Mouse (Mus musculus): ENCODE measurements around the gene 4933427I04Rik.

Gene 4933427I04Rik

DNA sequence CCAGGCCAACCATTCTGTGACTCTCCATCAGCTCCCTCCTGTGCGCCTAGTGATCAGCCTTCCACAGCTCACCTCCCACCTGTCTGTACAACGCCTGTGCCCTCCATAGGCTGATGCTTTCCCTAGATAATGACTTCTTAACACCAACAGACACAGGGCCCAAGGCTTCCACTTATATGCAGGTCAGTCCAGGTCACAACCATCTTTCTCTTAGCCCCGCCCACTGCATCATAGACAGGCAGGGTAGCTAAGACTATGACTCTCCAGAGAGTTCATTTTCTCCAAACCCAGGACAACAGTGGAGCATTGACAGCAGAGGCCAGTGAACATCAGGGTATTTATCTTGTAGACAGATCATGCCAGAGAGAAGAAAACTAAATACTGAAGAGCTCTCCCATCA is at the start of gene 4933427I04Rik:
TSS of gene 4933427I04Rik (plus strand) at position 301 of the 400 bp plus-strand sequence.
- in situ Hi-C loops (cut with MboI; ENCODE audit: unreplicated experiment in 2 of 2) = no loop called here

DNA sequence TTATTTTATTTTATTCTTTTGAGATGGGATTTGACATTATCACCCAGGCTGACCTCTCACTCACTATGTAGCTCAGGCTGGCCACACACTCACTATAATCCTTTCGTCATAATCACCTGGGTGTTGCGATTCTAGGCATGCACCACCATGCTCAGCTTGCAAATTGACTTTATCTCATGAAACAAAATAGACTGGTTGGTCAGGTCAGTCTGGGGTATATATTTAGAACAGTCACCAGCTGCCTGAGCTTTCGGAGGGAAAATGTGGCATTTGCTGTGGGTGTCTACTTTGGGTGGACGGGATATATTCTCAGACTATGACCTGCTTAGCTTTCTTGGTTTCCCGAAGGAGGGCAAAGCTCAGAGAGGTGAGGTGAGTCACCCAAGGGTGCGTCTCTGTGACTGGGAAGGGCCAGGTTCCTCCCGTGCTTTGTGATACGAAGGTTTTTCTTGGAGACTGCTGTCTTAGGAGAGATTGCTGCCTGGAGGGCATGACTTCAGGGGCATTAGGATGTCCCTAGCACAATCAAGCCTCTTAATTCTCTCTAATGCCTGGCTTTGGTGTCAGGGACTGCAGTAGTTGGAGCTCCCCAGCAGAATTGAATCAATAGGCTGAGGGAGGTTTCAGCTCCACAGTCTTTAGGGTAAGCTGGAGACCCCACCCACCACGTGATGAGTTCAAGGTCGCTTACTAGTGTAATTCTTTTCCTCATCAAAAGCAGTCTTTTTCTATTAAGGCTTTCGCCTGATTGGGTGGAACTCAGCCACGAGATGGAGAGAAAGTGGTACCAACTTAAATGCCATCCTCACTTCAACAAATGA is 48.8 kb upstream of the 4933427I04Rik start:
- in situ Hi-C loops (cut with MboI; ENCODE audit: unreplicated experiment in 2 of 2) = loop anchor here in 1 of 2 experiments (25.0 kb wide), 1 partner anchor 1773 kb away; no protein-coding TSS in a partner anchor

DNA sequence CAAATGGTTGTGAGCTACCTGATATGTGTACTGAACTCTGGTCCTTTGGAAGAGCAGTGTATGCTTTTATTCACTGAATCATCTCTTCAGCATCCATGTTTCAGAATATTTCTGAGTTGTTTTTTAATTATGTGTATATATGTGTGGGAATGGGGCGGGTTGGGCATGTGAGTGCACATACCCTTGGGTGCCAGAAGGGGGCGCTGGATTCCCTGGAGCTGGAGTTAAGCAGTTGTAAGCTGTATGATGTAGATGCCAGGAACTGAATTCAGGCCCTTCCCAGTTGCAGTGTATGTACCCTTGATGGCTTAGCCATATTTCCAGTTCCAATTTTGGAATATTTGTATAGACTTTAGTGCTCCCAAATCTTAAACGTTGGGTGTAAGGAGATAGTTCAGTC is 47.0 kb upstream of the 4933427I04Rik start:
- in situ Hi-C loops (cut with MboI; ENCODE audit: unreplicated experiment in 2 of 2) = loop anchor here in 1 of 2 experiments (25.0 kb wide), 1 partner anchor 1775 kb away; no protein-coding TSS in a partner anchor

DNA sequence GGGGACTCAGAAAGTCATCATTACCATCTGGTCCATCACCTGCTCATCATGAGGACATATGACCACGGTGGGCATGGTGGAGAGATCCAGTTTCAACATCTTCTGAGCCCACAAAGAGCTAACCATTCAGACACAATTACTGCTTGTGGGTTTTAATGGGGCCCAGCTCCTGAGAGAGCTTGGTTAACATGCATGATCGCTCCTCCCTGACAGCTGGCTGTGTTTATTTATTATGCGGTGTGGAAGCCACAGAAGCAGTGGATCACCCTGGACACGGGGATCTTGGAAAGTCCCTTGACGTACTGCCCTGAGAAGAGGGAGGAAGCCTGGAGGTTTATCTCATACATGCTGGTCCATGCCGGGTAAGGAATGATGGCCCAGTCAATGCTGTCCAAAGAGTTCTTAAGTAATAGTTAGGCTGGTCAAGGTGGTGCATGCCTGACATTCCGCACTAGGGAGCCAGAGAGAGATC is 45.4 kb upstream of the 4933427I04Rik start:
- in situ Hi-C loops (cut with MboI; ENCODE audit: unreplicated experiment in 2 of 2) = loop anchor here in 1 of 2 experiments (25.0 kb wide), 1 partner anchor 1777 kb away; no protein-coding TSS in a partner anchor

DNA sequence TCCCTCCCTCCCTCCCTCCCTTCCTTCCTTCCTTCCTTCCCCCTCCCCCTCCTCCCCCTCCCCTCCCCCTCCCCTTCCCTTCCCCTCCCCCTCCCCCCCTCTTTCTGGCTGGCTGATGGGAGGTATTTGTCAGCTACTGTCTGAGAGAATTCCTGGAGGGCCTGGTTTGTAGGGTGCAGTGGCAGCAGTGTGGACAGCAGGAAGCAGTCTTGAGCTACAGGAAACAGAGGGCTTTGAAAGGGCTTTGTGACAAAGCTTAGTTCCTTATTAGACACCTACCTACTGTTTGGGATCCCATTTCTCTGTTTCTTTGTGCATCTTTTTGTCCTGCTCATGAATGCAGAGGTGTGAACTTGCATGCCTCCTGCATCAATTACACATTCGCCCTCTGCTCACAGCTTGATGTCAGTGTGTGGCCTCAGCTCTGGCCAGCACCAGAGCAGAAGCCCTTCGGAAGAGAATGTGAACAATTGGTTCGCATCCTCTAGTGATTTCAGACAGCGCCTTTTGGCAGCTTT is 40.3 kb upstream of the 4933427I04Rik start:
- in situ Hi-C loops (cut with MboI; ENCODE audit: unreplicated experiment in 2 of 2) = loop anchor here in 1 of 2 experiments (25.0 kb wide), 1 partner anchor 1782 kb away; no protein-coding TSS in a partner anchor

DNA sequence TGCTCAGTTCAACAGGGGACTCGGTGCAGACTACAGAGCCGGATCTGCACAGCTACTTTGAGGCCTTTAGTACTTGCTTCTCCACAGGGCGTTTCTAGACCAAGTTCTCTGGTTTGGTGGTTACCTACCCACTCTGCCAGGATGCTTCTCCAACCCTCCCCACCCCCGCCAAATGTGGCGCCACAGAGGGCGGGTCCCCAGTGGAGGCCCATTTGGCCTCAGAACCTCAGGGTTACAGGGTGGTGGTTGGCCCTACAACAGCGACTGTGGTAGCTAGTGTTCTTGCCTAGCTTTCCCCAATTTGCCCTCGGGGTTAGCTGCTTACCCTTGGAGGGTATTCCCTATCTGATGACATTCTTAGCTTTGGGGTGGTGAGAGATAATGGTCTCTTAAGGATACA is 17.4 kb upstream of the 4933427I04Rik start:
- in situ Hi-C loops (cut with MboI; ENCODE audit: unreplicated experiment in 2 of 2) = no loop called here

DNA sequence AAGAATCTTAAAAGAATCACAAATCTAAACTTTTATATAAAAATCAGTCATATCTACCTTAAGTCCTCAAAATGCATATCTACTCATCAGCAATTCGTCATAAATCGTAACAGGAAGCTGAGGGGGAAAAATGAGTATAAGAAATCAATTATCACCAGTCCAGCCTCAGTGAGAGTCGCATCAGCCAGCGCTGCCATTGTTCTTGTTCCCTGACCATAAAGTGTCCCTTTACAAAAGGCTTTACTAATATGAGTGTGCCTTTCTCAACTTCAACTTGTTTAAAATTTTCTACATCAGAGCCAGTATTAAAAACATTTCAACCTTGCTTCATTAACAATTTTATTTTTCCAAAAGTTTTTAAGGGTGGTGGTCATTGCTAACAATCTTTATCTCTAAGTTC is 2.6 kb upstream of the 4933427I04Rik start:
- in situ Hi-C loops (cut with MboI; ENCODE audit: unreplicated experiment in 2 of 2) = no loop called here

DNA sequence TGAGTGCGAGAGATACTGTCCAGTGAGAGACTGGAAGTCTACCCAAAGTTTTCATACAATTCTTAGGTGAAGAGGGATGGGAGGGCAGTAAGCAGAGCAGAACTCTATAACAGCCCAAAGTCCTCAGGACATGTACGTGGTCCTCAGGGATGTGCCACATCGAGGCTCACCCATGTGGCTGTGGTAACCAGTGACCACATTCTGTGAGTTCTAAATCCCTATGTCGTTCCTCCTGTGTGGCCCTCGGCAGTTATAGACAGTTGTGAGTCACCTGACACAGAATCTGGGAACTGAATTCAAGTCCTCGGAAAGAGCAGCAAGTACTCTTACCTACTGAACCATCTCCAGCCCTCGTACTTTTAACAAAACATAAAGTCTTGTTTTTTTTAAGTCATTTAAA is 1.4 kb upstream of the 4933427I04Rik start:
- in situ Hi-C loops (cut with MboI; ENCODE audit: unreplicated experiment in 2 of 2) = no loop called here

DNA sequence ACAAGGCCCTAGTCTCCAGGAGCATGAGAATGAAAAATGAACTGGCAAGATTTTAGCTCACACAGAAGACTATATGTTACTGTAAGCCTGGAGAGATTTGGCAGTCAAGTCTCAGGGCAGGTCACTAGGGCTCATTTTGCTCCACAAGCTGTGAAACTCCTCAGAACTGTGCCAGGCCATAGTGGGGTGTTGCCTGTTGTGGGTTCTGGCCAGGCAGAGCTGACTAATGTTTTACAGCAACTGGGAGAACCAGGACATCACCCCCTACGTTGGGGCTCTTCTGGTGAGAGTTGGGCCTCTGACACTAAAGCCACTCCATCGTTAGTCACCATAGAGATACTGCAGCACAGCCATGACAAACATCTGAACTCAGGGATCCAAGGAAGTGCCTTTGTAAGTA is 324 bp downstream of the 4933427I04Rik start:
- in situ Hi-C loops (cut with MboI; ENCODE audit: unreplicated experiment in 2 of 2) = no loop called here

DNA sequence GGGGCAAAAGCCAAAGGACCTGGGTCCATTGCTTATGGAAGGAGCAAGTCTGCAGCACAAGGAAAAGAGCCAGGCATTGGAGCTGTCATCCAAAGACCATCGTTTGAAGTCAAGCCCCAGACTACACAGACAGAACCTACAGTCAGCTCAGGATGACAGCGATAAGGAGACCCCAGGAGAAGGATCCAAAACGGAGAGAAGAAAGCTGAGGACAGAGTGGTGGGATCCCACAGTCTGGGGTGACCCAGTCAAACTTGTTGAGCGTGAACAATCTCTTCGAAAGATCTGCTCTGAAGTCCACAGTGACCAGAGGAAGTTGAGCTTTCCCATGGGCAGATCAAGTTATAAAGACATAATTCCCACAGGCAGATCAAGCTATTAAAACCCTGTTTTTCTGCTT is 1.1 kb downstream of the 4933427I04Rik start:
- in situ Hi-C loops (cut with MboI; ENCODE audit: unreplicated experiment in 2 of 2) = no loop called here

DNA sequence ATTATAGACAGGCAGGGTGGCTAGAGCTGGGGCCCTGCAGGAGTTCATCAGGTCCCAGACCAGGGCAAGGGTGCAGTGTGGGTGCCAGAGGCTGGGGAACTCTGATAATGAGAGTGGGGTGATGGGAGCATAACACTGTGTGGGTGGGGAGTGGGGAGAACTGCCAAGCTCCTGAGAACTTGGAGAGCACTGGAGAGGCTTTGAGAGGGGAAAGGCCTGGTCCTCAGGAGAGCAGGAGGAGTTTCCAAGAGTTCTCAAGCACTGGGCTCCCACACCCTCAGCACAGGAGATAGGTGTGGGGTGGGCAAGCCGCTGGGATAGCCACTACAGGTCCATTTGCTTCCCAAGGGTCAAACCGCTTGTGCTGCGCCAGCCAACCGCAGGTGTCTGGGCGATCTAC is 34.2 kb downstream of the 4933427I04Rik start:
- in situ Hi-C loops (cut with MboI; ENCODE audit: unreplicated experiment in 2 of 2) = loop anchor here (10.0 kb wide), 2 partner anchors 259 to 289 kb away; no protein-coding TSS in a partner anchor

DNA sequence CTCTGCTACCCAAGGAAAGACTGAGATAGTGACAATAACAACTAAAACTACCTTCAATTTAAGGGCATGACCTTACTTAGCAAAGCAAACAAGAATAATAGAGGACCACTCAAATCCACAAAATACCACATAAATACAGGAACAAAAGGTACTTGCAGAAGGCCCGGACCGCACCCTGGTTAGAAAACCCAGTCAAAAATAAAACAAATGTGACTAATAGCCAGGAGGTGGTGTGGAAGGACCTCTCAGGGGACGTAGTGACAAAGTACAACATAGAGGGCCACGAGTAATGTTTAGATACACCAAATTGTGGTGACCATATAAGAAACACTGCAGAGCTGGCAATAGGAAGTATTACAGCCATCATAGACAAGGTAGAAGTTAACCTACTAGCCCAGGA is 34.8 kb downstream of the 4933427I04Rik start:
- in situ Hi-C loops (cut with MboI; ENCODE audit: unreplicated experiment in 2 of 2) = loop anchor here (10.0 kb wide), 2 partner anchors 259 to 289 kb away; no protein-coding TSS in a partner anchor

DNA sequence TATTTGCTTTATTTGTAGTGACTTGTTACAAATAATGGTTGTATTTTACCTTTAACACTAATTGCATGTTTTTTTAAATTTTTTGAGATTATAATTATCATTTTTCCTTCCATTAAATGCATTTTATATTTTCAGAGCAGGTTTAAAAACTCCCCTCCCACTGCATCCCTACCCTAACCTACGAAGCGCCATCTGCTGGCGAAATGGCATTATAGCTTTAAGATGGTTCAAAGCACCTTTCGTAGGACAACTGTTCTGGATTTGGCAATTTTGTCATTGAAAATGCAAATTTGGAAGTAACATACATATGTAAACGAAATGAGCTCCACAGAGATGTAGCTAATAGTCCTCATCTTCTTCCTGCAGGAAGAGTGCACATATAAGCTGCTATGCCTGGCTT is 39.2 kb downstream of the 4933427I04Rik start:
- in situ Hi-C loops (cut with MboI; ENCODE audit: unreplicated experiment in 2 of 2) = loop anchor here (10.0 kb wide), 2 partner anchors 264 to 294 kb away; no protein-coding TSS in a partner anchor

DNA sequence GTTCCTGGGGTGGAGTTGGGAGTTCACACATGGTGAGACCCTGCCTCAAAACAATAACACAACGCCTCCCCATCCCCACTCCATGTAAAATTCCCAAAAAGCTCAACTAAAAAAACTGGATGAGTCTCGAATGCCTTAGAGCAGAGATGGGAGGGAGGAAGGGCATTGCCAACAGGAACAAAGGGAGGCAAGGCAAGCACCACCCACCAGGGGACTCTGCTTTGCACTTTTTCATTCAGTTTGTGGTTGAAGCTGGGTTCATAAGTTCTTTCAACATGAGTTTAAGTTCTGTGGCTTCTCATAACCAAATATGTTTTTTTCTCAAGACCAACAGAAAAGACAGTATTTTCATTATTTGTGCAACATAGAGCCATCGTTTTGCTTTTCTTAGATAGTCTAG is 44.0 kb downstream of the 4933427I04Rik start:
- in situ Hi-C loops (cut with MboI; ENCODE audit: unreplicated experiment in 2 of 2) = loop anchor here in 1 of 2 experiments (10.0 to 25.0 kb wide), 2 partner anchors 369 to 616 kb away; no protein-coding TSS in a partner anchor

DNA sequence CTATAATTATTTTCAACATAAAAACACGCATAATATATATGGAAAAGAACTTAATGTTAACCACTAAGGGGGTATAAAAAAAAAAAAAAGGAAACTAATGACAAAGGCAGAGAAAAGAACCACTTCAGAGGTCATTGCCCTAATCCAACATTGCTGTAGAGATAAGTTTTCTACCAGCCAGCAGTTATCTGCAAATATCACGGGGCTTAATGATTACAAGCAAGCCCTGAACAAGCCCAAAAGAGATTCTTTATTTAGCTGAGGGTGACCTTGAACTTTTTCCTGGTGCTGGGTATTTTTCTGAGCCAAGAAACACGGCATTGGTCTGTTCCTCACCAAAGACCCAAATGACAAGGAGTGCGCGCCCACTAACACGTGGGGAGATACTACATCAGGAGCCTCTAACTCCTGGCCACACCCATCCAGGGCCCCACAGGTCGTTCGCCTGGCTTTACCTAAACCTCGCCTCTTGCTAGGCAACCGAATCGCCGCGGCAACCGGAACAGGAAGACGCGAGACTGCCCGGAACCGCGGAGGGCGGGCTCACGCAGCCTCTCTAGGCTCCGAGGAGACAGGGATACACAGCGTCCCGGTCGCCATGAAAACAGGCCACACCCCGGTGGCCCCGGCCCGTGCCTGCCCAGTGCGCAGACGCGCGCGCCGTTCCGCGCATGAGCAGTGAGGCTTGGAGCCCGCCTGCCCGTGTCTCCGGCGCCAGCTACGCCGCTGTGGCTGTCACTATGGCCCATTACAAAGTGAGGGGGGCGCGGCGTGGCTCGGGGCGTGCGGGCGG is 45.0 kb downstream of the 4933427I04Rik start, which contains the start of gene Mycbp:
TSS of gene Mycbp (plus strand) at position 500 of the 793 bp plus-strand sequence.
- in situ Hi-C loops (cut with MboI; ENCODE audit: unreplicated experiment in 2 of 2) = loop anchor here in 1 of 2 experiments (10.0 to 25.0 kb wide), 2 partner anchors 370 to 617 kb away; no protein-coding TSS in a partner anchor

DNA sequence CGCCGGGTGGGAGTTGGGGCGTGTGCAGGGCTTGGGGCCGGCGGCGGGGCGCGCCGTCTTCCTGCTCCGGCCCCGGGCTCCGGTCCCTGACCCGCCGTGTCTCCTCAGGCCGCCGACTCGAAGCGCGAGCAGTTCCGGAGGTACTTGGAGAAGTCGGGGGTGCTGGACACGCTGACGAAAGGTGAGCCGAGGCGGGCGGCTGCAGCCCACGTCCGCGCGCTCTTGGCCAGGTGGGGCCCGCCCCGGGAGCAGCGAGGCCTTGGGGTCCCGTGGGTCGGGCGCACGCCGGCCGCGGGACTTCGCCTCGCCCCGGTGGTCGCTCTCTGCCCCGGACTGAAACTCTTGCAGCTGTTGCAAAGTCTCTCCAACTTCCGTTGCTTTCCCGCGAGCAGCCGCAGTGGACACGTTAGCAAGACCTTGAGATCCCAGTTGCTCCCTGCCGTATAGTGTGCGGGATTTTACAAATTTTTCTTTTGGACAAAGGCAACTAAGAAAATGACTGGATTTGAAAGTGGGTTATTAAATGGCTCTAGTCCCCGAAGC is 45.7 kb downstream of the 4933427I04Rik start:
- in situ Hi-C loops (cut with MboI; ENCODE audit: unreplicated experiment in 2 of 2) = loop anchor here in 1 of 2 experiments (10.0 to 25.0 kb wide), 2 partner anchors 370 to 618 kb away; no protein-coding TSS in a partner anchor

DNA sequence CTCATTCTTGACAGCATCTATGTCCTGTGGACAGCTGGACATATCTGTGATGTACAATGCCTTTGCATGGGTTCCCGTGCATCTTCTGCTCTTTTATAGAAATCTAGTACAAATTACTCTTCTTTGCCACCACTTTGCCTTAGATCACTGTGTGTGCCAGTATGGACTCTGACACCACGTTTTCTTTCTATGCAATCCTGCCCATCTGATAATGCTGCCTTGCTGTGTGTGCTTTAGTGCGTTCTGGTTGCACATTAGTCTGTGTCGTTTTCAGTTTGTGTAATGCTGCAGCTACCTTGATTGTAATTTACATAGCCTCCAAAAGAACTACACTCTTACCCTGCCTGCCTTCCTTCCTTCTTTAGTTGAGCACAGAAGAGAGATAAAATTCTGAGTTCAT is 52.0 kb downstream of the 4933427I04Rik start:
- in situ Hi-C loops (cut with MboI; ENCODE audit: unreplicated experiment in 2 of 2) = loop anchor here (5.0 to 25.0 kb wide), 3 partner anchors 164 to 624 kb away; no protein-coding TSS in a partner anchor

DNA sequence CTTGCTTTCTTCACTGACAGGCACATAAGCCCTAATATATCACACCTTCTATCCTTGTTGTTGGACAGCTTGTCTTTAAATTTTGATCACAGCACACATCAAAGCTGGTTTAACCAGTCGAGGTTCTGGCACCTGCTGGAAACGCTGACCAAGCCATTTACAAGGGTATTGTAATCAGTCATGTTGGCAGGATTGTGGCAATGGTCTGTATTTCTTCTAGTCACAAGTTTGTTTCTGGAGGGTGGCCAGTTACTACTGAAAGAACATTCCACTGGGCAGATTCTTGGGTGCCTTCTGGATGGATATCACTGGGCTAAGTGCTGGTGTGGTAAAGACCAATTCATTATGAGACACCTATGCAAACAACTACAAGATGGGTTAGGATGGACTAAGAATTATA is 53.0 kb downstream of the 4933427I04Rik start:
- in situ Hi-C loops (cut with MboI; ENCODE audit: unreplicated experiment in 2 of 2) = loop anchor here (5.0 to 25.0 kb wide), 3 partner anchors 165 to 625 kb away; no protein-coding TSS in a partner anchor

Data from v-Abl transformed pro-B cells (cell line).